14 mouse cellular contexts compared by ENCODE assay signal in the genomic region with DNA sequence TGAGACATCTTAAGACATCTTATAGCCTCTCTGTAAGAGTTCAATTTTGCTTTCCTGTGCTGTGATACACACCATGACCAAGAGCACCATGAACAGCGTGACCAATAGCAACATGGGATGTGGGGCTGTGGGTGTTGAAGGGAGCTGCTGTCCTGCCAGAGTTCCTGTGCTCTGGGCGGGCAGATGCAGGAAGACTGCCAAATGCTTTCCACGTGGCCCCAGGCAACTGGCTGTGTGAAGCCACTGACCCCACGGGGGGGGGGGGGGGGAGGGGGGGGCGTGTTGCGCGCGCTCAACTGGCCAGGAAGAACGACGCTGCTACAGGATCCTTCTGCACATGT.
A peak's percentile ranks its signal among the peaks of the same experiment; 100 is the strongest.
DNase-seq lines count a peak whose midpoint lies in the region; ATAC-seq and TF ChIP-seq lines count a peak whose summit lies in the region.
"Had no signal": no experiment of that assay in that cellular context is flagged by ENCODE, and none has a peak within 500 bp of the region (broad histone marks: within the 10 kb centered on the region; RNA-seq: fewer than 3 reads in every experiment).

No protein-coding gene starts in this region.

- H3K36me3 ChIP-seq in kidney, adult 2 months (ENCODE audit: control insufficient read depth, insufficient read depth, low read length): no peaks in the 10 kb centered on the region
- H3K36me3 ChIP-seq in kidney, embryonic 16.5 days (ENCODE audit: insufficient read depth, low read length): no peaks in the 10 kb centered on the region
- H3K36me3 ChIP-seq in hindbrain, postnatal 0 days (ENCODE audit: insufficient read depth, low read length): no peaks in the 10 kb centered on the region
- H3K36me3 ChIP-seq in lung, postnatal 0 days (ENCODE audit: insufficient read depth, low read length): no peaks in the 10 kb centered on the region
- H3K36me3 ChIP-seq: embryonic facial prominence, embryonic 12.5 days; G1E; liver, embryonic 13.5 days had no signal

- no peak overlapping the region for H3K4me2 ChIP-seq in kidney, embryonic 16.5 days (replicated peaks; ENCODE audit: low read depth, low read length)
- no peak overlapping the region for H3K4me2 ChIP-seq in hindbrain, postnatal 0 days (ENCODE audit: low read depth, low read length)
- 0 out of 2 replicates have a peak overlapping the region, but pooled peaks have one; percentile 3 for H3K4me2 ChIP-seq in lung, postnatal 0 days (replicated peaks; ENCODE audit: low read depth, low read length)
- H3K4me2 ChIP-seq: embryonic facial prominence, embryonic 12.5 days; liver, embryonic 13.5 days had no signal

- H3K9ac ChIP-seq in kidney, embryonic 16.5 days (replicated peaks; ENCODE audit: low read length): no peak overlapping the region
- H3K9ac ChIP-seq in hindbrain, postnatal 0 days (replicated peaks; ENCODE audit: low read length): no peak overlapping the region
- H3K9ac ChIP-seq in lung, postnatal 0 days (replicated peaks; ENCODE audit: low read depth): no peak overlapping the region
- H3K9ac ChIP-seq: embryonic facial prominence, embryonic 12.5 days; forebrain, postnatal 0 days; liver, embryonic 13.5 days had no signal

- H3K27ac ChIP-seq in kidney, adult 2 months (ENCODE audit: insufficient read depth, low read depth, low read length): 0 out of 2 replicates have a peak overlapping the region, but pooled peaks have one; percentile 14
- H3K27ac ChIP-seq in kidney, embryonic 16.5 days (ENCODE audit: low read length): no peak overlapping the region
- H3K27ac ChIP-seq in hindbrain, postnatal 0 days: no peak overlapping the region
- H3K27ac ChIP-seq in lung, postnatal 0 days (ENCODE audit: low read length): no peak overlapping the region
- H3K27ac ChIP-seq: embryonic facial prominence, embryonic 12.5 days; liver, embryonic 13.5 days had no signal

- no peak for TF ChIP-seq POLR2A in kidney, adult 2 months (IDR thresholded peaks at IDR 0.05; ENCODE audit: low read depth, low read length)
- TF ChIP-seq POLR2A in brain, embryonic 14.5 days (IDR thresholded peaks at IDR 0.05; ENCODE audit: borderline replicate concordance, extremely low read depth, insufficient read depth, insufficient read length, poor library complexity, severe bottlenecking): no peak

- peak; percentile 49 for DNase-seq in kidney, adult 2 months
- peak; percentile 35 for DNase-seq in brain, embryonic 14.5 days (ENCODE audit: low read depth)
- DNase-seq in hindbrain, postnatal 0 days (ENCODE audit: low spot score): peak; percentile 46
- peak; percentile 74 for DNase-seq in lung, postnatal 0 days (ENCODE audit: low spot score)
- no peak for DNase-seq in ovary, postnatal 36 days (ENCODE audit: low spot score)
- no peak for DNase-seq in right cerebral cortex, postnatal 25 days
- DNase-seq: cerebellum, adult 11-12 months; forebrain, postnatal 0 days; liver, embryonic 13.5 days; thymus, postnatal 4 days had no signal

- no peak for TF ChIP-seq EP300 in lung, postnatal 0 days (IDR thresholded peaks at IDR 0.05)

- 23% methylated on average over 9 of the region's 10 CpGs for WGBS in kidney, adult 2 months
- 49% methylated on average over 8 of the region's 10 CpGs for WGBS in kidney, embryonic 16.5 days
- WGBS in hindbrain, postnatal 0 days: 29% methylated on average over 6 of the region's 10 CpGs
- WGBS in lung, postnatal 0 days: 50% methylated on average over 2 of the region's 10 CpGs

- peaks cover 3% of the 10 kb centered on the region; the same call in 1 of the 2 replicates for H3K4me1 ChIP-seq in kidney, adult 2 months (ENCODE audit: control insufficient read depth, insufficient read depth, low read length)
- H3K4me1 ChIP-seq in kidney, embryonic 16.5 days (ENCODE audit: insufficient read depth, low read length): peaks cover 15% of the 10 kb centered on the region
- H3K4me1 ChIP-seq in hindbrain, postnatal 0 days (ENCODE audit: insufficient read depth, low read length): 0 out of 2 replicates have a peak, but pooled peaks cover 4% of the 10 kb centered on the region
- H3K4me1 ChIP-seq in lung, postnatal 0 days (ENCODE audit: insufficient read depth, low read depth, low read length): peaks cover 4% of the 10 kb centered on the region; the same call in 1 of the 2 replicates
- H3K4me1 ChIP-seq: liver, embryonic 13.5 days had no signal

- TF ChIP-seq CTCF in kidney, adult 2 months (conservative IDR thresholded peaks at IDR 0.05; ENCODE audit: insufficient read depth, insufficient read length, low read depth, low read length): no peak
- TF ChIP-seq CTCF in brain, embryonic 14.5 days (IDR thresholded peaks at IDR 0.05; ENCODE audit: borderline replicate concordance, extremely low read depth, insufficient read depth, insufficient read length): no peak
- no peak for TF ChIP-seq CTCF in hindbrain, postnatal 0 days (IDR thresholded peaks at IDR 0.05; ENCODE audit: low read depth)
- TF ChIP-seq CTCF in lung, postnatal 0 days (IDR thresholded peaks at IDR 0.05): no peak

- no peaks in the 10 kb centered on the region for H3K27me3 ChIP-seq in kidney, adult 2 months (replicated peaks; ENCODE audit: control insufficient read depth, insufficient read depth, low read length)
- H3K27me3 ChIP-seq in kidney, embryonic 16.5 days (ENCODE audit: insufficient read depth, low read length): no peaks in the 10 kb centered on the region
- H3K27me3 ChIP-seq in hindbrain, postnatal 0 days (ENCODE audit: insufficient read depth, low read length): no peaks in the 10 kb centered on the region
- no peaks in the 10 kb centered on the region for H3K27me3 ChIP-seq in lung, postnatal 0 days (replicated peaks; ENCODE audit: insufficient read depth, low read length)
- H3K27me3 ChIP-seq: embryonic facial prominence, embryonic 12.5 days; liver, embryonic 13.5 days had no signal

- no peak overlapping the region for H3K4me3 ChIP-seq in kidney, adult 2 months (ENCODE audit: insufficient read depth, low read depth, low read length)
- no peak overlapping the region for H3K4me3 ChIP-seq in kidney, embryonic 16.5 days (ENCODE audit: low read length)
- H3K4me3 ChIP-seq in hindbrain, postnatal 0 days (ENCODE audit: low read length): no peak overlapping the region
- no peak overlapping the region for H3K4me3 ChIP-seq in lung, postnatal 0 days (ENCODE audit: low read depth, low read length)
- H3K4me3 ChIP-seq: embryonic facial prominence, embryonic 12.5 days; liver, embryonic 13.5 days; myocyte had no signal

- no peaks in the 10 kb centered on the region for H3K9me3 ChIP-seq in kidney, embryonic 16.5 days (ENCODE audit: low read length)
- H3K9me3 ChIP-seq in hindbrain, postnatal 0 days (ENCODE audit: low read length): no peaks in the 10 kb centered on the region
- H3K9me3 ChIP-seq in lung, postnatal 0 days (ENCODE audit: low read length): no peaks in the 10 kb centered on the region
- H3K9me3 ChIP-seq: embryonic facial prominence, embryonic 12.5 days; liver, embryonic 13.5 days had no signal

- ATAC-seq in kidney, embryonic 16.5 days (ENCODE audit: low FRiP score, low TSS enrichment): no peak
- peak; percentile 60; the same call in 1 of the 2 replicates for ATAC-seq in hindbrain, postnatal 0 days
- peak; percentile 71 for ATAC-seq in lung, postnatal 0 days
- ATAC-seq: forebrain, postnatal 0 days had no signal

Comparison
In these comparisons a context has a peak if more than half of its experiments do, and no peak if none do; other contexts are left out.
1. DNase-seq: peak in kidney, adult 2 months (single experiment), brain, embryonic 14.5 days (single experiment), hindbrain, postnatal 0 days (single experiment) and lung, postnatal 0 days (single experiment); none in ovary, postnatal 36 days (single experiment) and right cerebral cortex, postnatal 25 days (single experiment).